Mouse (Mus musculus): ENCODE results near the gene Nkx2-3. TPM values are rescaled to one million over a fixed set of nuclear protein-coding genes. Genes with fewer than 3 reads are reported as not detected.

Gene Nkx2-3
- 4.8 and 5.2 TPM in 2 replicates for polyA plus RNA-seq (2015; fragmentation: Nextera tagmentation; extraction: Ambion mirVana)

GRCm38 (mm10) chr19:43612051-43612450, at the start of gene Nkx2-3:
Gene Nkx2-3, plus strand, starts transcription at chr19:43612325.
- under 1% methylated on average over 24 of the region's 24 CpGs for WGBS
- H3K27me3 ChIP-seq: peaks cover 76% of the 10 kb centered on the region
- H3K9me3 ChIP-seq (replicated peaks): no peaks in the 10 kb centered on the region
- H3K36me3 ChIP-seq (ENCODE audit: poor library complexity, severe bottlenecking): no peaks in the 10 kb centered on the region
- peak within 1 kb of the TSS; percentile 74 for H3K9ac ChIP-seq
- H3K4me1 ChIP-seq: peaks cover 57% of the 10 kb centered on the region
- peak; percentile 54 for ATAC-seq
- peak within 1 kb of the TSS; percentile 75 for H3K4me2 ChIP-seq
- H3K4me3 ChIP-seq: peak within 1 kb of the TSS; percentile 48
- H3K27ac ChIP-seq: no peak within 1 kb of the TSS

GRCm38 (mm10) chr19:43563166-43563565, 49.0 kb upstream of the Nkx2-3 start:
- Histone ChIP-seq H3K27me3 (peaks cover 4% of the 10 kb centered on the region), H3K9me3 (replicated peaks) (no peaks in the 10 kb centered on the region), H3K4me3 (no peak overlapping the region), H3K4me1 (no peaks in the 10 kb centered on the region), H3K4me2 (no peak overlapping the region), H3K9ac (no peak overlapping the region), H3K36me3 (ENCODE audit: poor library complexity, severe bottlenecking) (no peaks in the 10 kb centered on the region), H3K27ac (no peak overlapping the region)
- ATAC-seq: no peak
- WGBS: 69% methylated on average over 5 of the region's 5 CpGs

- H3K27me3 ChIP-seq: peaks cover 38% of the 10 kb centered on the region
- H3K27ac ChIP-seq: no peak overlapping the region
- H3K4me3 ChIP-seq: no peak overlapping the region
- no peak for ATAC-seq
- H3K36me3 ChIP-seq (ENCODE audit: poor library complexity, severe bottlenecking): no peaks in the 10 kb centered on the region
- no peaks in the 10 kb centered on the region for H3K9me3 ChIP-seq (replicated peaks)
- H3K4me1 ChIP-seq: peaks cover 5% of the 10 kb centered on the region; the same call in 1 of the 2 replicates
- H3K9ac ChIP-seq: no peak overlapping the region
- WGBS: 44% methylated on average over 9 of the region's 9 CpGs
- no peak overlapping the region for H3K4me2 ChIP-seq
Observed at GRCm38 (mm10) chr19:43568298-43568697, 43.8 kb upstream of the Nkx2-3 start.

GRCm38 (mm10) chr19:43569133-43569532, 43.0 kb upstream of the Nkx2-3 start:
- ATAC-seq: no peak
- Histone ChIP-seq H3K9ac (no peak overlapping the region), H3K4me1 (peaks cover 5% of the 10 kb centered on the region; the same call in 1 of the 2 replicates), H3K9me3 (replicated peaks) (no peaks in the 10 kb centered on the region), H3K27me3 (peaks cover 46% of the 10 kb centered on the region), H3K36me3 (ENCODE audit: poor library complexity, severe bottlenecking) (no peaks in the 10 kb centered on the region), H3K4me3 (no peak overlapping the region), H3K4me2 (no peak overlapping the region), H3K27ac (no peak overlapping the region)
- WGBS: 49% methylated on average over 6 of the region's 6 CpGs

GRCm38 (mm10) chr19:43570831-43571790, 41.0 kb upstream of the Nkx2-3 start:
- peak; percentile 87 for ATAC-seq
- peaks cover 5% of the 10 kb centered on the region; the same call in 1 of the 2 replicates for H3K4me1 ChIP-seq
- 12% methylated on average over 32 of the region's 32 CpGs for WGBS
- H3K4me3 ChIP-seq: peak overlapping the region; percentile 38
- H3K36me3 ChIP-seq (ENCODE audit: poor library complexity, severe bottlenecking): no peaks in the 10 kb centered on the region
- H3K27me3 ChIP-seq: peaks cover 58% of the 10 kb centered on the region
- H3K9ac ChIP-seq: peak overlapping the region; percentile 45
- H3K27ac ChIP-seq: no peak overlapping the region
- peak overlapping the region; percentile 65 for H3K4me2 ChIP-seq
- no peaks in the 10 kb centered on the region for H3K9me3 ChIP-seq (replicated peaks)

- H3K9ac ChIP-seq: no peak overlapping the region
- no peaks in the 10 kb centered on the region for H3K4me1 ChIP-seq
- peaks cover 63% of the 10 kb centered on the region for H3K27me3 ChIP-seq
- no peak overlapping the region for H3K27ac ChIP-seq
- H3K9me3 ChIP-seq (replicated peaks): no peaks in the 10 kb centered on the region
- no peak overlapping the region for H3K4me3 ChIP-seq
- ATAC-seq: no peak
- no peak overlapping the region for H3K4me2 ChIP-seq
- no peaks in the 10 kb centered on the region for H3K36me3 ChIP-seq (ENCODE audit: poor library complexity, severe bottlenecking)
- WGBS: 85% methylated on average over 13 of the region's 13 CpGs
Observed at GRCm38 (mm10) chr19:43579081-43579796, 32.9 kb upstream of the Nkx2-3 start.

- no peak for ATAC-seq
- no peaks in the 10 kb centered on the region for H3K36me3 ChIP-seq (ENCODE audit: poor library complexity, severe bottlenecking)
- H3K27ac ChIP-seq: no peak overlapping the region
- no peak overlapping the region for H3K9ac ChIP-seq
- no peak overlapping the region for H3K4me3 ChIP-seq
- peaks cover 71% of the 10 kb centered on the region for H3K27me3 ChIP-seq
- 62% methylated on average over 2 of the region's 2 CpGs for WGBS
- peaks cover 3% of the 10 kb centered on the region; the same call in 1 of the 2 replicates for H3K4me1 ChIP-seq
- no peak overlapping the region for H3K4me2 ChIP-seq
- H3K9me3 ChIP-seq (replicated peaks): no peaks in the 10 kb centered on the region
Observed at GRCm38 (mm10) chr19:43581185-43581584, 30.9 kb upstream of the Nkx2-3 start.

- WGBS: 9% methylated on average over 4 of the region's 4 CpGs
Observed at GRCm38 (mm10) chr19:43583192-43583591, 28.9 kb upstream of the Nkx2-3 start.

GRCm38 (mm10) chr19:43583595-43583994, 28.5 kb upstream of the Nkx2-3 start:
- peaks cover 3% of the 10 kb centered on the region; the same call in 1 of the 2 replicates for H3K4me1 ChIP-seq
- no peak overlapping the region for H3K27ac ChIP-seq
- no peak overlapping the region for H3K4me2 ChIP-seq
- no peak for ATAC-seq
- H3K4me3 ChIP-seq: no peak overlapping the region
- H3K9ac ChIP-seq: no peak overlapping the region
- H3K36me3 ChIP-seq (ENCODE audit: poor library complexity, severe bottlenecking): no peaks in the 10 kb centered on the region
- 2% methylated on average over 17 of the region's 17 CpGs for WGBS
- no peaks in the 10 kb centered on the region for H3K9me3 ChIP-seq (replicated peaks)
- H3K27me3 ChIP-seq: peaks cover 91% of the 10 kb centered on the region

More at GRCm38 (mm10) chr19:43583192-43583591, 28.9 kb upstream of the Nkx2-3 start:
- Histone ChIP-seq H3K4me1 (peaks cover 3% of the 10 kb centered on the region; the same call in 1 of the 2 replicates), H3K4me3 (no peak overlapping the region), H3K9me3 (replicated peaks) (no peaks in the 10 kb centered on the region), H3K4me2 (no peak overlapping the region), H3K9ac (no peak overlapping the region), H3K36me3 (ENCODE audit: poor library complexity, severe bottlenecking) (no peaks in the 10 kb centered on the region), H3K27ac (no peak overlapping the region), H3K27me3 (peaks cover 89% of the 10 kb centered on the region)
- ATAC-seq: no peak

- H3K27me3 ChIP-seq: peaks cover 88% of the 10 kb centered on the region
- H3K4me1 ChIP-seq: peaks cover 3% of the 10 kb centered on the region; the same call in 1 of the 2 replicates
Observed at GRCm38 (mm10) chr19:43584788-43585187, 27.3 kb upstream of the Nkx2-3 start.

GRCm38 (mm10) chr19:43592026-43592425, 20.1 kb upstream of the Nkx2-3 start:
- H3K27me3 ChIP-seq: peaks cover 80% of the 10 kb centered on the region
- H3K4me1 ChIP-seq: no peaks in the 10 kb centered on the region
- WGBS: 75% methylated on average over 4 of the region's 4 CpGs
- H3K4me2 ChIP-seq: no peak overlapping the region
- H3K36me3 ChIP-seq (ENCODE audit: poor library complexity, severe bottlenecking): no peaks in the 10 kb centered on the region
- ATAC-seq: no peak
- no peak overlapping the region for H3K4me3 ChIP-seq
- peaks cover 4% of the 10 kb centered on the region; the same call in 1 of the 2 replicates for H3K9me3 ChIP-seq (replicated peaks)
- H3K27ac ChIP-seq: no peak overlapping the region
- no peak overlapping the region for H3K9ac ChIP-seq

More at GRCm38 (mm10) chr19:43584788-43585187, 27.3 kb upstream of the Nkx2-3 start:
- peak overlapping the region; percentile 17; the same call in 1 of the 2 replicates for H3K4me2 ChIP-seq
- no peaks in the 10 kb centered on the region for H3K9me3 ChIP-seq (replicated peaks)
- H3K9ac ChIP-seq: no peak overlapping the region
- H3K4me3 ChIP-seq: no peak overlapping the region
- ATAC-seq: no peak
- H3K27ac ChIP-seq: no peak overlapping the region
- no peaks in the 10 kb centered on the region for H3K36me3 ChIP-seq (ENCODE audit: poor library complexity, severe bottlenecking)
- WGBS: 6% methylated on average over 13 of the region's 13 CpGs

GRCm38 (mm10) chr19:43596981-43597380, 15.1 kb upstream of the Nkx2-3 start:
- Histone ChIP-seq H3K36me3 (ENCODE audit: poor library complexity, severe bottlenecking) (no peaks in the 10 kb centered on the region), H3K9me3 (replicated peaks) (no peaks in the 10 kb centered on the region), H3K4me1 (0 out of 2 replicates have a peak, but pooled peaks cover 4% of the 10 kb centered on the region), H3K4me3 (no peak overlapping the region), H3K9ac (no peak overlapping the region), H3K4me2 (no peak overlapping the region), H3K27ac (no peak overlapping the region), H3K27me3 (peaks cover 100% of the 10 kb centered on the region)
- 5% methylated on average over 5 of the region's 5 CpGs for WGBS
- ATAC-seq: no peak

Data from forebrain, embryonic 13.5 days (tissue).